Mouse (Mus musculus) lung, embryonic 14.5 days (tissue): ENCODE data around the gene Pdzrn3. TPM values are rescaled to one million over a fixed set of nuclear protein-coding genes. Genes with fewer than 3 reads are reported as not detected.
A peak's percentile ranks its signal among the peaks of the same experiment; 100 is the strongest.

Experiments
- ATAC-seq: fragments of 200-750 bp; cut with Nextera tagmentation; 2 replicates; pipeline ENCODE4 v1.8.0; 2017; ENCODE audit warnings: mild to moderate bottlenecking, moderate TSS enrichment, moderate library complexity; ENCODE audit not compliant: insufficient read depth
- DNase-seq: peaks from one replicate; pipeline ENCODE4 v3.0.0-alpha.2; 2015
- H3K27ac ChIP-seq: fragments of 300-500 bp; sonication (generic); 2 replicates; pipeline ENCODE4 v1.5.1; 2014; ENCODE audit warnings: low read depth, mild to moderate bottlenecking, moderate library complexity
- H3K27me3 ChIP-seq: fragments of 300-500 bp; sonication (generic); 2 replicates; pipeline ENCODE4 v1.6.1; 2014; ENCODE audit warnings: low read length, control low read depth; ENCODE audit not compliant: insufficient read depth
- H3K36me3 ChIP-seq: fragments of 300-500 bp; sonication (generic); 2 replicates; pipeline ENCODE4 v1.6.1; 2014; ENCODE audit warnings: control low read depth; ENCODE audit not compliant: insufficient read depth
- H3K4me1 ChIP-seq: fragments of 300-500 bp; sonication (generic); 2 replicates; pipeline ENCODE4 v1.6.1; 2014; ENCODE audit warnings: antibody characterized with exemption, control low read depth; ENCODE audit not compliant: insufficient read depth
- H3K4me2 ChIP-seq: fragments of 300-500 bp; sonication (generic); 2 replicates; pipeline ENCODE4 v1.6.1; 2014; ENCODE audit warnings: mild to moderate bottlenecking
- H3K4me3 ChIP-seq: fragments of 300-500 bp; sonication (generic); 2 replicates; pipeline ENCODE4 v1.5.1; 2014; ENCODE audit warnings: low read depth, low read length
- H3K9ac ChIP-seq: fragments of 300-500 bp; sonication (generic); 2 replicates; pipeline ENCODE4 v1.6.1; 2014
- H3K9me3 ChIP-seq: fragments of 300-500 bp; sonication (generic); 2 replicates; pipeline ENCODE4 v1.6.1; 2016; ENCODE audit warnings: low read depth, low read length, control low read depth
- CTCF ChIP-seq: IDR thresholded peaks from 2 replicates; pipeline ENCODE4 v1.5.1; 2016; ENCODE audit warnings: antibody characterized with exemption, low read depth
- WGBS: fragments of 180-500 bp; shearing (Covaris S2); extraction: QIAGEN DNeasy Blood & Tissue Kit; methylation state at CpG from one replicate; pipeline ENCODE4 v1.1.7; 2014; 5-methylcytosine and 5-hydroxymethylcytosine counted together
- polyA plus RNA-seq: library from polyadenylated mRNA; unstranded; fragments of >200 nt; fragmentation: Nextera tagmentation; extraction: Ambion mirVana; gene quantifications from 2 replicates; pipeline ENCODE4 v1.2.1, GENCODE M21; 2014

Gene Pdzrn3
- polyA plus RNA-seq, 1 experiment from 2014 or later = 14.2 TPM

DNA sequence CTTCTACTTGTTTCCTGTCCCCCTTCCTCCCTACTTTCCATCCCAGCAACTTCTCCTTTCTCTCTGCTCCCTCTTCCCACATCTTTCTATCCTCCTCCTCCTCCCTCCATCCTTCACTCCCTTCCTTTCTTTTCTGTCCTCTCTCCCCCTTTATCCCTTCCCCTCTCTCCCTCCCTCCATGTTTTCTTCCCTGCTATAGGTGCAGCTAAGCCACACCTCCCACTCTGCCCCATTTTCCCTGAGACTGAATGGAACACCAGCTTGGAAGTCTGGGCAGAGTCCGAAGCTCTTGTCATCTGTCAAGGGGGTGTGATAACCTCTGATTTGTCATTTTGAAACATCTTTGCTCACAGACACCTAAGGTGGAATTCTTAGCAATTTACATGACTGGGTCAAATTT lies 22.8 kb downstream of the Pdzrn3 start:
- Histone ChIP-seq H3K4me3 (no peak overlapping the region), H3K27me3 (no peaks in the 10 kb centered on the region), H3K27ac (peak overlapping the region; percentile 58; the same call in 1 of the 2 replicates), H3K9ac (no peak overlapping the region), H3K4me1 (peaks cover 54% of the 10 kb centered on the region), H3K36me3 (no peaks in the 10 kb centered on the region; the same call in 1 of the 2 replicates), H3K9me3 (no peaks in the 10 kb centered on the region), H3K4me2 (peak overlapping the region; percentile 18; the same call in 1 of the 2 replicates)
- WGBS = 24% methylated on average over 1 of the region's 1 CpGs
- no peak for TF ChIP-seq CTCF
- ATAC-seq (no peak), DNase-seq (no peak)

DNA sequence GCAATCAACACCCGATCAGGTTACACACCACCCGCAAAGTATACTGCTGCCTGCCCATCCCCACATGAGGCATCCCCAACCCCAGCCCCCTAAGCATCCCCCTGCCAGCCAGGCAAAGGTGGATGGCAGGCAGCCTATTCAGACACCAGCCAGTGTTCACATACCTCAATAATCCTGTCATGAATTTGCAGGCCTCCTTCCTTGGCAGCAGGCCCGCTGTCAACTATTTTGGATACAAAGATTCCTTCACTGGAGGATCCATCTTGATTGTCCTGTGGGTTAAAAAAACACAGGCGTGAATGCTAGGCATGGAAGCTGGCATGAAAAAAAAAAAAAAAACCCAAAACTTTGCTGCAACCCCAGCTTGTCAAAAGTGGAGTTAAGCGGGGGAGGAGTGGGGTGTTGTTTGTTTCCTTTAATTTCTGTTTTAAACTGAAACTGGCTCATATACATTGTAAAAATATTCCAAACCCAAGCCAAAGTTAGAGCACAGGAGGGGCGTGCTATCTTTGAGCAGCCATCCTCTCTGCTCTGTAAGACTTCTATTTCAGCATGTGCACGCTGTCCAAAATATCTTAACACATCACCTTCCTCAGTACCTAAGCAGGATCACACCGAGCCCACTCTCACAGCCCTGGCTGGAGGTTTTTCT lies 23.3 kb downstream of the Pdzrn3 start:
- WGBS = 40% methylated on average over 8 of the region's 8 CpGs

DNA sequence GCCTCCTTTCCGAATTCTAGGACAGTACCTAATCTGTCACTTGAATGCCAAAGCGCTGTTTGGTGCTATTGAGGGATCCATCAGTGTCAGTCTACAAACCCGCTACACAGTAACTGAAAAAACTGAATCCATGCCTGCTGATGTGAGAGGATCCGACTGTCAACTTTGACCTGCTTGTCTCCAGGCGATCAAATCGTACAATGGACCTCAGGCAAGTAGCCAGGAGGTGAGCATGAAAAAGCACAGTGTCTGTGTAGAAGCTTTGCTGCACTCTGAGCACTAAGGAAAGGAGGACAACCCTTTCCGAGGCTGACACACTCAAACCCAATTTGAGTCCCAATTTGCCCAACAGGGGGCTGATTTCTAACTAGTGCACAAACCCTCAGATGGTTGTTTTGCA lies 24.0 kb downstream of the Pdzrn3 start:
- Histone ChIP-seq H3K27ac (peak overlapping the region; percentile 58), H3K9ac (no peak overlapping the region), H3K27me3 (no peaks in the 10 kb centered on the region), H3K4me2 (no peak overlapping the region), H3K9me3 (no peaks in the 10 kb centered on the region), H3K4me1 (peaks cover 49% of the 10 kb centered on the region), H3K36me3 (no peaks in the 10 kb centered on the region; the same call in 1 of the 2 replicates), H3K4me3 (no peak overlapping the region)
- 35% methylated on average over 7 of the region's 7 CpGs for WGBS
- ATAC-seq (no peak), DNase-seq (no peak)
- 0 out of 2 replicates have a peak, but pooled peaks have one; percentile 5 for TF ChIP-seq CTCF

More for the DNA sequence above, 23.3 kb downstream of the Pdzrn3 start:
- no peak for TF ChIP-seq CTCF
- ATAC-seq = no peak
- Histone ChIP-seq H3K9me3 (no peaks in the 10 kb centered on the region), H3K4me1 (peaks cover 49% of the 10 kb centered on the region), H3K27me3 (no peaks in the 10 kb centered on the region), H3K36me3 (no peaks in the 10 kb centered on the region; the same call in 1 of the 2 replicates), H3K4me3 (no peak overlapping the region), H3K4me2 (peak overlapping the region; percentile 18; the same call in 1 of the 2 replicates), H3K9ac (no peak overlapping the region), H3K27ac (peak overlapping the region; percentile 58)
- DNase-seq = peak; percentile 71

DNA sequence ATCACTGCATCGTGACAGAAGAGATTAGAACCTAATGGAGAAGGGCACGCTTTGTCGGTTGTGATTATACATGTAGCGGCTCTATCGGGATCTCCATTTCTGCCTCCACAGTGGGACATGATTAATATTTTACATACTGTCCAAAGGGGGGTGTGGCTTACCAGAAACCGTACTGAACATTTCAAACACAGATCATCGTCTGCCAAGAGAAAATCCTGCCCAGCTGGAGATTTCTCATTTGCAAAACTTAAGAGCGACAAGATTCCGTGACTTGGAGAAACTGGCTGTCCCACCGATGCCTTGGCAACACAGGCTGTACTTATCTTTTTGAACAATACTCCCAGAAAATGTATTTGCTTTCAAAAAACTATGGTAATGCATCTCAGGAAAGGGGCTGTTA lies 25.1 kb downstream of the Pdzrn3 start:
- Histone ChIP-seq H3K4me2 (0 out of 2 replicates have a peak overlapping the region, but pooled peaks have one; percentile 21), H3K4me1 (peaks cover 49% of the 10 kb centered on the region), H3K36me3 (no peaks in the 10 kb centered on the region; the same call in 1 of the 2 replicates), H3K9ac (no peak overlapping the region), H3K9me3 (no peaks in the 10 kb centered on the region), H3K27me3 (no peaks in the 10 kb centered on the region), H3K27ac (peak overlapping the region; percentile 71; the same call in 1 of the 2 replicates), H3K4me3 (no peak overlapping the region)
- DNase-seq (peak; percentile 94), ATAC-seq (peak; percentile 81)
- 28% methylated on average over 10 of the region's 10 CpGs for WGBS
- TF ChIP-seq CTCF = no peak

DNA sequence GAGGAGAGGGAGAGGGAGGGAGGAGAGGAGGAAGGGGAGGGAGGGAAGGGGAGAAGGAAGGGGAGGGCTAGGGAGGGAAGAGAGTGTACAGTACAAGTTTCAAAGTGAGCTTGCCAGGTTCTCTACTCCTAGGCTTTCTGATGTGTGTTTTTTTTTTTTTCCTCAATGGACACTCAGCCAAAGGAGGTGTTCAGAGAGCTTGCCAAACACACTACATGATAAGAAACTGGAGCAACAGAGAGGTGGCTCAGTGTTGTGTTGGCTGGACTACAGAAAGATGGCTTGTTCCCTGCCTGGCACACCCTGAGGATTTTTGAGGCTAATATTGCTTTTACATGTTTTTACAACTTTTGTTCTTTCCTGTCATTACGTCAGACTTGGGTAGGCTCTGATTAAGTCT lies 26.6 kb downstream of the Pdzrn3 start:
- 23% methylated on average over 1 of the region's 1 CpGs for whole genome bisulfite sequencing
- ATAC-seq (peak; percentile 59), DNase-seq (peak; percentile 63)
- Histone ChIP-seq H3K27ac (peak overlapping the region; percentile 78), H3K4me2 (no peak overlapping the region), H3K4me1 (peaks cover 45% of the 10 kb centered on the region), H3K9ac (no peak overlapping the region), H3K9me3 (no peaks in the 10 kb centered on the region), H3K4me3 (no peak overlapping the region), H3K27me3 (no peaks in the 10 kb centered on the region), H3K36me3 (no peaks in the 10 kb centered on the region)
- TF ChIP-seq CTCF = no peak

DNA sequence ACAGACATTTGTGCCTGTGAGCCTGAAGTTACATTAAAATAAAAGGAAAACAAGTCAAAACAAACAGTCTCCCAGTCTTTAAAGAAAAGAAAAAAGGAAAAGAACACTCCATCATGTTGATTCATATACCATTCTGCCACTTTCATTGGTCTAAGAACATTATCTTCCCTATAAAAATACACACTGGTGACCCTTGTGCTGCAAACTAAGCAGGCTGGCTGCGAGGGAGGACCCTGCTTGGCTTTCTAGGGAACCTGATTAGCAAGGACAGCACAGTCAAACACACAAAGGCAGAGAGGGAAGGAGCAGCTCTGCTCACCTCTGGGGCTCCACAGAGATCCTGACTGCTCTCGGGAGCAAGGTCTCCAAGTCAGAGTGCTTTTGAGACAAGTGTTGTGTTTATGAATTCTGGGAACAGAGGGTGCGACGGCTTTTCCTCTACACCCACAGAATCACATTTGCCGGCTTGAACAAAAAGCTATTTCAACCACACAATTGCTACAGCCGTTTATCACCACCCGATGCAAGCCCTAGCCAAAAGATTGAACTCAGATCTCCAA lies 27.2 kb downstream of the Pdzrn3 start:
- no peaks in the 10 kb centered on the region for H3K27me3 ChIP-seq
- H3K4me3 ChIP-seq = no peak overlapping the region
- H3K4me2 ChIP-seq = peak overlapping the region; percentile 10; the same call in 1 of the 2 replicates
- H3K27ac ChIP-seq = peak overlapping the region; percentile 78
- TF ChIP-seq CTCF = no peak
- DNase-seq (peak; percentile 42), ATAC-seq (no peak)
- H3K4me1 ChIP-seq = peaks cover 44% of the 10 kb centered on the region
- H3K9ac ChIP-seq = no peak overlapping the region
- no peaks in the 10 kb centered on the region for H3K9me3 ChIP-seq
- no peaks in the 10 kb centered on the region for H3K36me3 ChIP-seq
- 9% methylated on average over 7 of the region's 7 CpGs for WGBS

DNA sequence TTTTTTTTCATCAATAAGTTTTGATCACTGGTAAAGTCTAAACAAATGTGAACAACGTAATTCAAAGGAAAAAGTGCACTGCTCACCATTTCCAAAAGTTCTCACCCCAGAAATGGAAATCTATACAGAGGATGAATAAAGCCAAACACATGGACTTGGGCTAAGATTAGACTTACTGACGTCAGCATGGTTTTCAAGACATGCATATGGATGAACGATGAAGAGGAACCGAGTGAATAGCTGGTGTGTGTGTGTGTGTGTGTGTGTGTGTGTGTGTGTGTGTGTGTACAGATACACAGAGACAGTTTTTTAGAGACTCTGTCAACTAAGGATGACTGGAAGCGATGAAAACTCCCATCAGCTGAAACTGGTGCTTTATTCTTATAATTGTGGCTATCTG lies 29.2 kb downstream of the Pdzrn3 start:
- DNase-seq = no peak
- Histone ChIP-seq H3K4me2 (no peak overlapping the region), H3K36me3 (no peaks in the 10 kb centered on the region), H3K4me1 (peaks cover 27% of the 10 kb centered on the region), H3K9ac (no peak overlapping the region), H3K27me3 (no peaks in the 10 kb centered on the region), H3K27ac (no peak overlapping the region), H3K4me3 (no peak overlapping the region), H3K9me3 (no peaks in the 10 kb centered on the region)
- no peak for TF ChIP-seq CTCF
- WGBS = 72% methylated on average over 5 of the region's 5 CpGs
- ATAC-seq = no peak
